Mouse (Mus musculus): ENCODE measurements at regions not wholly inside any gene's neighbourhood (a gene's known extent, or its start where the extent isn't known, plus 50 kb on each side); places are given as distances from the start of the nearest gene placed in this dataset.

- no peak for DNase-seq (ENCODE audit: low spot score in 2 of 2)
Measured at GRCm38 (mm10) chr1:105206216-105206615, 150.3 kb downstream of the Rnf152 start.

DNA sequence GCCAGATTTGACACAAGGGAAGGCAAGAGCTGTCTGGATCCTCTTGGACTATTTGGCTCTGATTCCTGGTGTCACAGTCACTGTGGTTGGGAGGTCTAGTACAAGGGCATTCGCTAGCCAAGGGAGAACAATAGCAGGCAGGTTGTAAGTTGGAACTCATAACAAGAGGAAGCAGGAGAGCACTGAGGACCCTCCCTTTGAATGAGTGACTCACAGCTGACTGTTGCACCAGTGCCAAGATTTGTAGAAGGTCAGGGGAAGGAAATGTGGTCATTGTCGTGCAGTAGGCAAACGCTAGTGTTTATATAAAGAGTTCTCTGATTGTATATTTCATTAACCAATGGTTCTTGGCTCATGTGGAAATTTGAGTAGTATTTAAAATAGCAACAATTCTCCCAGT is 157.2 kb downstream of the Rnf152 start:
- DNase-seq (ENCODE audit: low spot score in 2 of 2), result no peak

GRCm38 (mm10) chr1:105191126-105191525 is 165.4 kb downstream of the Rnf152 start:
- no peak for DNase-seq (ENCODE audit: low spot score in 2 of 2)

- DNase-seq (ENCODE audit: low spot score in 2 of 2), result no peak
Measured at GRCm38 (mm10) chr1:105188920-105189266, 167.6 kb downstream of the Rnf152 start.

- no peak for DNase-seq (ENCODE audit: low spot score in 2 of 2)
Measured at GRCm38 (mm10) chr1:105188210-105188919, 168.1 kb downstream of the Rnf152 start.

- DNase-seq (ENCODE audit: low spot score in 2 of 2), result no peak
Measured at GRCm38 (mm10) chr1:105184470-105184869, 172.0 kb downstream of the Rnf152 start.

- DNase-seq (ENCODE audit: low spot score in 2 of 2), result peak in 1 of 2 experiments; percentile 10
Measured at GRCm38 (mm10) chr1:105179371-105179823, 177.1 kb downstream of the Rnf152 start.

- DNase-seq (ENCODE audit: low spot score in 2 of 2), result no peak
Measured at GRCm38 (mm10) chr1:105178773-105179172, 177.7 kb downstream of the Rnf152 start.

DNA sequence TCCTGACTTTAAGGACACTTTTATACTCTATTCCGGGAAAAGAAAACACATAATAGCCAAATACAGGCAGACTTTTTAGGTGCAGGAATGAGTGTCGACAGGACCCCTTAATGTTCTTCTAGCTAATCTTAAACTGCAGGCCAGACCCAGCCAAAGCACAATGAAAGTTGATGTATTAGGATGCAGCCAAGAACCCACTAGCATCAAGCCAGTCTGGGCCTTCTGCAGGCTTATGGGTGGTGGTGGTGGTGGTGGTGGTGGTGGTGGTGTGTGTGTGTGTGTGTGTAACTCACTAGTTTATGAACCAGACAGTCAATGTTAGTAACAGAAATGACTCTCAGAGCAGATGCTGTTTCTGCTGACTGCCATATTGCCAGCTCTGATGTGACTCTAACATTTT is 178.6 kb downstream of the Rnf152 start:
- no peak for DNase-seq (ENCODE audit: low spot score in 2 of 2)

GRCm38 (mm10) chr1:105177015-105177762 is 179.3 kb downstream of the Rnf152 start:
- no peak for DNase-seq (ENCODE audit: low spot score in 2 of 2)

- no peak for DNase-seq (ENCODE audit: low spot score in 2 of 2)
Measured at GRCm38 (mm10) chr1:105170979-105171378, 185.5 kb downstream of the Rnf152 start.

DNA sequence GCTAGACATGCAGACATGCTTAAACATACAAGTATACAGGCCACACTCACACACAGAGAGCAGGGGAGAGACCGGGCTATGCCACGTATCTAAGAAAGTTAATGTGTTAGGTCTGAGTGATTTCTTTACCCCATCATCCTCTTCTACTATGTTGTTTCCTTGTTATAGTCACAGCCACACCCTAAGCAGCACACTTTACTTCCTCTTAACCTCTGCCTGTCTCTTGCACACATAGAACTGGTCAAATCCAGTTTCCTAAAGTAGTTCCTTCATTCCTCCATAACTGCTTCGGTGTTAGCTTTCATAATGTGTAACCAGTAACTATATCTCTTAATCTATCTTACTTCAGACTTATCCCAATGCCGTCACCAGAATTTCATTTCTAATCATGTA is 186.4 kb downstream of the Rnf152 start:
- DNase-seq (ENCODE audit: low spot score in 2 of 2), result no peak

DNA sequence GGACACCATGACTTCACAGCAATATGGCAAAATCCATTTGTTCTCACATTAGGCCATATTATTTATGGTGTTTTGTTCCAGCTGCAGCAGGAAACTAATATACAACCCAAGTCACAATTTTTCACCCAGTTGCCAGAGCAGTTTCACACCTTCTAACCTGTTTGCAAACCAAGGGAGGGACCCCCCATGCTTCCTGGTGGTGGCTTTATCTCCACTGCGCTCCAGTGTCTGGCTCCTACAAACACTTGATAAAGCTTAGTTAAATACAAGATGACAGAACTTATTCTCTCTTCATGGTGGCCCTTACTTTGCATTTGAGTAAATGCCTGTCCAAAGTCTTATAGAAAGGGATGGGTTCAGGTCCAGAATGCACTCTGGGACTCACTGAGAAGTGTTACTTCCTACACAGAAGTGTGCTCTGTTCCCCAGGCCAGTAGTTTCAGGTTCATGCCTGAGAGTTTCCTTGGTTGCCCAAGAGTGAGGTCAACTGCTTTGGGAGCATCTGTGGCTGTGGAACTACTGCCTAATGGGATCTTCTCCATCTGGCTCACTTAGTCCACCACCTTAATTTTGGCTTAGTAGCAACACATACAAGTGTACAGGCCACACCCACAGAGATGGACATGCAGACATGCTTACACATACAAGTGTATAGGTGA is 186.9 kb downstream of the Rnf152 start:
- no peak for DNase-seq (ENCODE audit: low spot score in 2 of 2)

DNA sequence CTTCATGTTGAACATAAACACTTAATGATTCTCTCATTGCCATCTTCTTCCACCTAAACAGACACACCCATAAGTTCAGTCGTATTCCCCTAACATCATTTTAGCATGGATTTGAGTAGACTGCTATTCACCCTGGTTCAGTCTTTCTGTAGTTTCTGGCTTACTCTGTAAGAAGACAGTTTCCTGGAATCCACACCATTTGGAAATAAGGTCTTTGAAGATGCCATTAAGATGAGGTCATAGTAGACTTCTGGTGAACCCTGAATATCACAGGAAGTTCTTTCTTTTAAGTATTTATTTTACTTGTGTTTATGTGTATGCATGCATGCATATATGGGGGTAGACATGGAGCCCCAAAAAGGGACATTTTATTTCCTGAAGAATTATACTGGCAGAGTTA is 187.7 kb downstream of the Rnf152 start:
- no peak for DNase-seq (ENCODE audit: low spot score in 2 of 2)

- no peak for DNase-seq (ENCODE audit: low spot score in 2 of 2)
Measured at GRCm38 (mm10) chr1:105157459-105158124, 198.9 kb downstream of the Rnf152 start.

- no peak for DNase-seq (ENCODE audit: low spot score in 2 of 2)
Measured at GRCm38 (mm10) chr1:105152175-105152828, 204.2 kb downstream of the Rnf152 start.

DNA sequence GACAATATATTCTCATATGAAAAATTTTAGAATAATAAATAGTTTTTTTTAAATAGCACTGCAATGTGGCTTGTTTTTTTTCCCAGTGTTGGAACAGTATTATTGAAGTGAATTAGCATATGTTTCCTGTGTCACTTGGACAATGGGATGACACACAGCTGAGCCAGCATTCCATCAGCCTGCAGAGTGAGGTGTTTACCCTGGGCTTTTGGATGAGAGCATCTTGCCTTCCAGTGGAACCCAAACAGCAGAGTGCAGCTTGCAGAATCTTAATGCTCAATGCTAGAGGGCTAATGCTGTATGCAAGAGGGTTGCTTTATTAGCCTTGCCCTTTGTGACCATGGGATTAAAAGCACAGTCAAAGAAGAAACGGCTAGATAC is 205.1 kb downstream of the Rnf152 start:
- DNase-seq (ENCODE audit: low spot score in 2 of 2), result no peak

DNA sequence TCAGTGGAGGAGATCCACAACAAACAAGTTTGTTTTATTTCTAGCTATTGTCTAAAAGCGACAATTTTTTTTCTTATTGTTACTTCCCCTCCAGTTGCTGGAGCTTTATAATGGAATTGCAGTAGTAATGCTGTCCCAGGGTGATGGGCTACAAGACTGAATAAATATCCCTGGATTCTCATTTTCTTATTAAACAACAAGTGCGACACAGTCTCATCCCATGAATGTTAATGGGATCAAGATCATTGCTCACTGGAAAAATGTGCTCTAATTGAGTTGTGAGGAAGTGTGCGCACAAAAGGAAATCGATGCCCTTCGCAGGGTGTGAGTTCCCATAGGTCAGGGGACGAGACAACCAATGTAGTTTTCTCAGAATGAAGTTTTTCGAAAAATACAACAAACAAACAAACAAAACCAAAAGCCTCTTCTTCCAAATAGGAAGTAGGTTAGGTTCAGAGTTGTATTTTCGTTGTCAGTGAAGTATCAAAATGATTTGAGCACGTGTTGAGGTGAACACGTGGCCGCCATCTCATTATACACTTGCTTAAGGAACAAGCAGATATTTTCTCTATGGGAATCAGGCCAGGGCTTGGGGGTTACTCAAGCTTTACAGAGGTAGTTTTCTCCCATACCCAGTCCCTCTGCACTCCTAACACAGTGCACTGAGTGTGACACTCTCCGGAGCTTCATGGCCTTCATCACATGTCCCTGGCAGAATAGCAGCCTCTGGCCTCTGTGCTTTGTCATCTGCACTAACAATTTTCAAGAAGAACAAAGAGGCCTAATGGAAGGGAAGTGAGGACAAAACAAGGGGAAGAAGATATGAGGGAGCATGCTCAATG is 205.7 kb downstream of the Rnf152 start:
- no peak for DNase-seq (ENCODE audit: low spot score in 2 of 2)

DNA sequence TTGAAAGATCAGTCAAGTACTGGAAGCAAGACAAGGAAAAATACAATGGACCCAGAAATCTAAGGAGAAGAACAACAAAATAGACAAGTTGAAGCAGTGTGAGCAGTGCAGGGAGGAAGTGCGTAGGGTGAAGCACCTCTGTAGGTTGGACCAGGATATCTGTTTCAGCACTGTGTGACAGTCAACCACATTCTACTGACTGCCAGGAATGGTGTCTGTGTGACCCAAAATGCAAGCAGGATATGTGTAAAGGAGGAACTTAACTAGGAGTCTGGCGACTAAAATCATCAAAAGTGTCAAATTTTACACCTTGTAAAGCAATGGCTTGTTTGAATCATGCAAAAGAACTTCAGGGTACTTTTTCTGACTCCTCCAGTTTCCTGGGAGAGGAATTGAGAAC is 207.7 kb downstream of the Rnf152 start:
- DNase-seq (ENCODE audit: low spot score in 2 of 2), result no peak

DNA sequence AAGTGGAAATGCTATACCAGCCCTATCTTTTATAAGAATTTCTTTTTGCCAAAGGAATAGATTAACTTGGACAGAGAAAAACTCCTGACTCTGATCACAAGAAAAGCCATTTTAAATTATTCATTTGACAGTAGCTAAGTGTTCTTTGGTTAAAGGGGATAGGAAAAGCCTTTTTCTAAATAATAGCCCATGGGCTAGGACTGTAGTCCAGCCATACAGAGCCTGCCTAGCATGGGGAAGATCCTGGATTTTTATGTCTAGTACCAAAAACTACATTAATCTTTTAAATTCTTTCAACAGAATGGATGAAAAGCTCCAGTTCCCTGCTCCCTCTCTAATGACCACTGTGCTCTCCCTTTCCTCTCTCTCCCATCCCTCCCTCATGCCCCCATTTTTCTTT is 208.5 kb downstream of the Rnf152 start:
- DNase-seq (ENCODE audit: low spot score in 2 of 2), result no peak

GRCm38 (mm10) chr1:105123936-105124335 is 232.6 kb downstream of the Rnf152 start:
- no peak for DNase-seq (ENCODE audit: low spot score in 2 of 2)

Data from left cerebral cortex, adult 8-10 months (tissue).